Mouse (Mus musculus) frontal cortex, postnatal 36 days (tissue): Measurements from ENCODE around the gene Arhgap22.
A peak's percentile ranks its signal among the peaks of the same experiment; 100 is the strongest.

ENCODE experiments used
- DNase-seq, 2 experiments: peaks; one replicate each; pipeline ENCODE4 v3.0.0; 2022; ENCODE audit warnings: low spot score in 2 of 2

Arhgap22 gene

DNA sequence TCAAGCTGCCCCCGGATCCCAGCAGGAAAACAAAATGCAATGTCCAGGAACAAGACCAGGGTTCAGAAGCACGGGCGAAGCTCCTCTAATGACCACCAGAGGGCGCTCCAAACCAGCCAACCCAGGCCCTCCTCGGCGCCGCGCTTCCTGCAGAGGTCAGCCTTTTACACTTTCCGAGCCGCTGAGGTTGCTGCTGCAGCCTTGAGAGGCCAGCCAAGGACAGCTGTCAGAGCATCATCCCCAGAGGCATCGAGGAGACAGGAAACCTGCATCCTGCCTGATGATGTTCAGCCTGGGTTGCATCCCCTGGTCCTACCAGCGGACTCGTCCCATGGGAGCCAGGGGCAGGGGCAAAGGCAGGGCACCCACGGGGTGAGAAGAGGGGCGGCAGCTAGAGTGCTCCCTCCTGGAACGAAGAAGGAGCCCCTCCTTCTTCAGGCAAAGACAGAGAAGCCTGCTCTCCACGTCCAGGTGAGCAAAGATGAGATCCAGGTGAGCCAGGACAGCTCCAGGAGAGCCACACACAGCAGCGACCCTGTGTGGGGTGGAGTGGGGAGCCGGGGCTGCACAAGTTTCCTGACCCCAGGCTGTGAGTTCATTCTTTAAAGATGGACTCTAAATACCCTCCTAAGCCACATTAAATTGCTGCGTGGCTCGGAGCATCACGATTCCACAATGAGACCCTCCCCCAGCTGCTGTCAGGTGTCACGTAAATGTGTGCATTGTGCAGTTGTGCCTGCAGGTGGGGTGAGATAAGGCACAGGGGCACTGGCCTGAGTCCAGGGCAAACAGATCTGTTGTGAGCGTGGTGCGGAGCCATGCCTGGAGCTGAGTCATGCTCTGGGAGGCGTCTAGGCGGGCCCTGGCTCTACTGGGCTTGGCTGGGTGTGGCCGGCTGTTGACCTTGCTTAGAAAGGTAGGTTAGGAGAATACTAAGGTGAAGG is at the start of gene Arhgap22:
TSS of gene Arhgap22 (plus strand) at position 204 of the 944 bp plus-strand sequence.
- peak; percentile 90 for DNase-seq

DNA sequence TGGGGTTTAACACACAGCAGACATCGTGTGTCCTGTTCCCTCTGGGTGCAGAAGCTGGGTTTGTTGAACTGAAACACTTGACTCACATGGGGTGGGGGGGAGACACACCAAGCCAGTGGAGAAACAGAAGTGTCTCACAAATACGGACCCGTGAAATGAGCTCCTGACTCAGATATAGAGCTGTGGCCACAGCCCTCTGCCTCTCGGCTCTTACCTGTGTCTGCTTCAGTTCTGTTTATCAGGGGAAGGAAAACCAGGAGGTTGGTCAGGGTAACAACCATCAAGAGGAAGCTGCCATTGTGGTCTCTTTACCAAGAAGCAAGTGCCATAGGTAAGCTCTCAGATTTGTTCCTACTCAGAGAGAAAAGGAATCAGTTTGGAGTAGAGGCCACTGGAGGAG is 45.1 kb upstream of the Arhgap22 start:
- DNase-seq: no peak

- DNase-seq: no peak
Measured at GRCm38 (mm10) chr14:33171942-33172341, 41.9 kb upstream of the Arhgap22 start.

- DNase-seq: no peak
Measured at GRCm38 (mm10) chr14:33175059-33175821, 38.6 kb upstream of the Arhgap22 start.

- DNase-seq: no peak
Measured at GRCm38 (mm10) chr14:33180102-33180501, 33.7 kb upstream of the Arhgap22 start.

GRCm38 (mm10) chr14:33185068-33185800 is 28.6 kb upstream of the Arhgap22 start, which contains the start of gene Wdfy4:
Wdfy4 (minus strand) TSS chr14:33185508.
- no peak for DNase-seq

GRCm38 (mm10) chr14:33187201-33187600 is 26.6 kb upstream of the Arhgap22 start:
- DNase-seq: no peak

GRCm38 (mm10) chr14:33189230-33189629 is 24.6 kb upstream of the Arhgap22 start:
- DNase-seq: no peak

GRCm38 (mm10) chr14:33189849-33190423 is 23.9 kb upstream of the Arhgap22 start:
- no peak for DNase-seq

- DNase-seq: no peak
Measured at GRCm38 (mm10) chr14:33190646-33191045, 23.2 kb upstream of the Arhgap22 start.

DNA sequence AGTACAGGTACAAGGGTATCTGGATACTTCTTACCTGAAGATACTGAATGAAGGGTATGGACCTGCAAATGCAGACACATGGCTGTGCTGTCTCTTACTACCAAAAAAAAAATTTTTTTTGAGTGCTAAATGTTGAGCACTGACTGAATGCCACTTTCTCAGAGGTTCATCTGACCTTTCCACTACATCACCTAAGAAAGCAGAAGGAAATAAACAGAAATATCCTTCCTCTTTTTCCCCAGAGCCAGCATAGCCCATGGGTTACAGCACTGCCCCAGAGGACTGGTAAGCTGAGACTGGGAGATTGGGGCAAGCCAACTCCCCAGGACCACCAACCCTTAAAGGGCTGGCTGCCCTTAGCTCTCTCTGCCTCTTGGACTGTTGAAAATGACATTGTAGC is 20.1 kb upstream of the Arhgap22 start:
- DNase-seq: no peak

GRCm38 (mm10) chr14:33194241-33194640 is 19.6 kb upstream of the Arhgap22 start:
- no peak for DNase-seq

DNA sequence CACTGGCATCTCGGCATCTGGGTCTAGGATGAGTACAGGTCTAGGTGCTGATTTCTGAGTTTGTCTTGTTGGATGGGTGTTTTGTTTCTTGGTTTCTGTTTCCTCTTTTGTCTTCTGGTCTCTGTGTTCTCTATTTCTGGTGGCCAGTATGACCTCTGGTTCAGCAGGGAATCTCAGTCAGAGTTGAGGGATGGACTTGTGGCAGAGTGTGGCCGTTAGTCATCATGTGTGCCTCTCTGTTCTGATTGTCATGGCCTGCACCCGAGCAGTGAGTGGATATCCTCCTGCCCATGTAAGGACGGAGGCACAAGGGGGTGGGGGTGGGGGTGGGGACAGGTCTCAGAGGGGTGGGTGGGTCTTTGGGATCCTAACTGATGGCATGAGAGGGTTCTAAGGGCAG is 11.7 kb upstream of the Arhgap22 start:
- no peak for DNase-seq

GRCm38 (mm10) chr14:33202885-33203284 is 10.9 kb upstream of the Arhgap22 start:
- DNase-seq: no peak

GRCm38 (mm10) chr14:33203777-33204176 is 10.0 kb upstream of the Arhgap22 start:
- no peak for DNase-seq

- no peak for DNase-seq
Measured at GRCm38 (mm10) chr14:33205280-33205965, 8.4 kb upstream of the Arhgap22 start.

- no peak for DNase-seq
Measured at GRCm38 (mm10) chr14:33207011-33207410, 6.8 kb upstream of the Arhgap22 start.

- no peak for DNase-seq
Measured at GRCm38 (mm10) chr14:33208331-33208730, 5.5 kb upstream of the Arhgap22 start.

DNA sequence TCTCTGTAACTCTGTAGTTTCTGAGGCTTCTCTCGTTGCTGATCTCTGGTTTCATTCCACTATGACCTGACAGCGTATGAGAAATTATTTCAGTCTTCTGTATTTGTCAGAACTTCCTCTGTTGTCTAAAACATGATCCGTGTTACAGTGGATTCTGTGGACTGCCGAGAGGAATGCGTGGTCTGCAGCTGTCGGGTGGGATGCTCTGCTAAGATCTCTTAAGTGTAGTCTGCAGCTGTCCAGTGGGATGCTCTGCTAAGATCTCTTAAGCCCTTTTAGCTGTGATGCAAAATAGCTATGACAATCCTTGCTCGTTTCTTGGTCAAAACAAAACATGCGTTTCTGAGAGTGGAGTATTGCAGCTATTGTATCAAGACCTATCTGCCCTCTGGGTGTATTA is 3.0 kb upstream of the Arhgap22 start:
- no peak for DNase-seq

- DNase-seq: no peak
Measured at GRCm38 (mm10) chr14:33212271-33212957, 1.4 kb upstream of the Arhgap22 start.
